Mouse (Mus musculus) cortical plate, adult 2 months (tissue): ENCODE measurements around the gene Il20rb.

Experiments used
- CTCF ChIP-seq: fragments of 200-500 bp; IDR thresholded peaks from 2 replicates; pipeline ENCODE4 v1.5.1; 2011; ENCODE audit warnings: mild to moderate bottlenecking, control low read depth, low read length; ENCODE audit not compliant: insufficient read depth; ENCODE audit errors: extremely low read depth
- POLR2A ChIP-seq: fragments of 200-500 bp; IDR thresholded peaks from 2 replicates; pipeline ENCODE4 v1.6.1; 2011; ENCODE audit warnings: mild to moderate bottlenecking, low read length, control low read depth; ENCODE audit not compliant: insufficient read depth; ENCODE audit errors: extremely low read depth

- TF ChIP-seq CTCF (no peak), POLR2A (no peak)
Measured at GRCm38 (mm10) chr9:100534686-100535085, 48.1 kb upstream of the Il20rb start.
